Mouse (Mus musculus) kidney, postnatal 36 days (tissue): Measurements from ENCODE around the gene Lysmd1.

Experiments used
- DNase-seq, 2 experiments: peaks; one replicate each; pipeline ENCODE4 v3.0.0; 2021 to 2022; ENCODE audit warnings: mixed read lengths in 2 of 2

Lysmd1 gene

DNA sequence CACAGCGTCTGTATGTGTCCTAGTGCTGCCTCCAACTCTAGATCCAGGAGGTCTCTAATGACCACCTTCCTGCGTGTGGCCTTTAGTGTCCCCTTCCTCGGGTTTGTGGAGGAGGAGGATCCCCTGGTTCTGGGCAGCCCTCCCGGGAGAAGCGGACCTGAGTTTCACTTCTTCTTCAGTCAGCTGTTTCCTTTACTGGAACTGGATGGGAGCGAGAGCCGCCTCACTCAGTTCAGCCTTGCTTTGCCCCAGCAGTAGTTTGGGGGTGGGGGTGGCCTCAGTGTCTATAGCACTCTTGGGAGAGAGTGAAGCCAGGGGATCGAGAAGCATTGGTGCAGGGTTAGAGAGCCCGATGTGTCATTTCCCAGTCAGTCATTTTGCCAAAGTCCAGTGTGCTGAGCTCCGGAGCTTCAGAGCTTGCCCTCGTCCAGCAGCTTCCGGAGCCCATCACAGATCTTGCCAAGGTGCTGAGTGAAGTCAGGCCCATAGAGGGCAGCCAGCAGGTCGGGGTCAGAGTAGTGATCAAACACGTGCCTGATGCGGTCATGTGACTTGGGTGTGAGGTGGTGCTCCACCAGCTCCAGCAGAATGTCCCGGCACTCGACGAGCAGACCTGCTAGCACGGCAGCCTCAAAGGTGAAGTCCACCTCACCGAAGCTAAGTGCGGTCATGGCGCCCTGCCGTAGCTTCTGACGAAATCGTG, 5.8 kb downstream of the Lysmd1 start:
- peak; percentile 88 to 90 for DNase-seq

DNA sequence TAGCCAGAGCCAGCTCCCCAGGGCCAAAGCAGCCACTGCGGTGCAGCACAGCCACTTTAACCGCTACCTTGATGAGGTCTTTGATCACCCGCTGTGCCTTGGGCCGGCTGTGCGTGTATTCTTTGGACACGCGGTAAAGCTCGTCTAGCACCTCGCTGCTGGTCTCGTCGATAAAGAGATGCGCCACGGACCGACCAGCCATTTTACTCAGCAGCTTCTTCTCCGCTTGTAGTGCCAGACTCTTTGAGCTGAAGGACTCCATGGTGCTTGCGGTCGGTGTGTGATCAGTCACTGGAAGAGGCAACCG, 6.4 kb downstream of the Lysmd1 start:
- DNase-seq = no peak

GRCm38 (mm10) chr3:95140795-95141194, 6.9 kb downstream of the Lysmd1 start:
- DNase-seq = no peak

DNA sequence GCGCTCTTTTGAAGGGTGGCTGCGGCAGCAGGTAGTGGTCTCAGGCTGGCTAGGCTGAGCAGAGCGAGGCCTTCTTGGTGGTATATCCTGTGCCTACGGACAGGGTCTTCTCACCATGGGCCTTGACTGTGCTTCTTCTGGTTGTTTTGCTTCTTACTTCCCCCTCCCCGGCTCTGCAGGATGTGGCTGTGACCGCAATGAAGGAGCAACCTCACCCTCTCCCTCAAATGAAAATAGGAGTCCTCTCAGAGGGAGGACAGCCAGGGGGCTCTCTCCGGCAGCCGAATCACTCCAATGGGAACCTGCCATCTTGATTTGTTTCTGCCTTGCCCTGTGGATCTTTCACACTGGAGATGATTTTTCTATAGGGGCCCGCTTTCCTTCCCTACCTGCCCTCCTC, 7.6 kb downstream of the Lysmd1 start:
- no peak for DNase-seq

DNA sequence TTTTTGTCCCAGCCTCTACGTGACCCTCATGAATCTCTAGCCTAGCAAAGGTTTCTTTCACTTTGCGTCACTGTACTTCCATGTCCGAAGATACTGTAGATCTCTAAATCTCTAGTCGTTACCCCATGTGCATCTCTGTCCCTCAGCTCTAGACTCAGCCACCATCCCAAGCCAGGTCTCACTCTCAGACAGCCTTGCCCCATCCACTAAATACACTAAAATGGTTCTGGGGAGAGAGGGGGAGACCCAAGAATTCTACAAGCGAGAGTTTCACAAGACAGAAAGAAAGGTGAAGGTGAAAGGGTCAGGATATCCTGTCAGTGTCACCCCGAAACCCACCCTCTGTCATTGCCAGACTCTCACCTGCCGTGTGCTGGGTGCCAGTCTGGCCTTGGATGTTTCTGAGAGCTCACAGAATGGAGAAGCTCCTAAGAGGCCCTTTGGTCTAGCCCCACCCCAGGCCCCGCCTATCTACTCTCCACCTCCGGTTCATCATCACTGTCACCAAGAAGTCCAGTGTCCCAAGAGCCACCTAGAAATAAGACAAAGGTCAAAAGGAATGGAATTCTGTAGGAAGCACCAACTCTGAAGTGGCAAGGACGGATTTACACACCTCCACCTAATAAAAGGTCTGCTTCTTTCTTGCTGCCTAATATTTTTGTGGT, 8.2 kb downstream of the Lysmd1 start, which contains the start of gene Tnfaip8l2:
TSS of gene Tnfaip8l2 (minus strand) at position 409 of the 665 bp plus-strand sequence.
- DNase-seq = peak in 1 of 2 experiments; percentile 56

DNA sequence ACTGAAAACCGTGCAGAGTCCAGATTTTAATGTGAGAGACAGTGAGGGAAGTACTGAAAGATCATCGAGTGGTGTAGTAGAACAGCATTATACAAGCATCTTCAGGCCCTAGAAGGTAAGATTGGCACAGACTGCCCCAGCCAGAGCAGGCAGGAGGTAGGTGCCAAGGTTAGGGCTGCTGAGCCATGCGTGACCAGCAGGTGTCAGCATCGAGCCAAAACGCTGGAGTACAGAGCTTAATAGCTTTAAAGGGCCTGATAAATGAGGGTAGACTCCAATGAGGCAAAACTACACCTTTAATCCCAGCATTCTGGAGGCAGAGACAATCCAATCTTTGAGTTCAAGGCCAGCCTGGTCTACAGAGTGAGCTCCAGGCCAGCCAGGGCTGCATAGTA, 8.7 kb downstream of the Lysmd1 start:
- DNase-seq = peak; percentile 90 to 95

DNA sequence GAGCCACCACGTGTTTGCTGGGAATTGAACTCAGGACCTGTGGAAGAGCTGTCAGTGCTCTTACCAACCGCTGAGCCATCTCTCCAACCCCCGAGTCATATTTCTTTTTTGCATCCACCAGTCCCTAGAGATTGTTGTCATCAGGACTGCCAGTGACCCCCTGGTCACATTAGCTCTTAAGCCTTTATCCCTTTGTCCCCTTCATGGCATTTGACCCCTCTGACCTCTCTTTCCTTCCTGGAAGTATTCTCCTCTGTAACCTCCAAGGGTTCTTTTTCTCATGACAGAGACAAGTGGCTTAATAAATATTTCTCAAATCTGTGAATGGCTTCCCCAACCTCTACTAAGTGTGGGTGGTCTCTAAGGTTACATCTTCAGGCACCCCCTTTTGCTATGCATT, 14.0 kb downstream of the Lysmd1 start:
- peak; percentile 47 to 63 for DNase-seq

DNA sequence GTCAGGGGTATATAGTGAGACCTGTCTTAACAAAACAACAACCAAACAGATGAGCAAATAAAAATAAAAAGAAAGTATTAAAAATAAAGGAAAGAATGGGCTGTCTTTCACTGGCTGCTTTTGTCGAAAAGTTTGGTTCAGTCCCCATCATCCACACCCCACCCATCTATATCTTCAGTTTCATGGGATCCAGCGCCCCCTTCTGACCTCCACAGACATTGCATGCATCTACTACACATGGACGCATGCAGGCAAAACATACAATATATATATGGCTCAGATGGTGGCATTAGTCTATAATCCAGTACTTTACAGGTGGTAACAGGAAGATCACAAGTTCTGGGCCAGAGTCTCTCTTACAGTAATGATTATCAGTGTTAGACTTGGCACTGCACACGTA, 20.0 kb downstream of the Lysmd1 start:
- peak in 1 of 2 experiments; percentile 79 for DNase-seq

GRCm38 (mm10) chr3:95159511-95159986, 25.7 kb downstream of the Lysmd1 start:
- no peak for DNase-seq

DNA sequence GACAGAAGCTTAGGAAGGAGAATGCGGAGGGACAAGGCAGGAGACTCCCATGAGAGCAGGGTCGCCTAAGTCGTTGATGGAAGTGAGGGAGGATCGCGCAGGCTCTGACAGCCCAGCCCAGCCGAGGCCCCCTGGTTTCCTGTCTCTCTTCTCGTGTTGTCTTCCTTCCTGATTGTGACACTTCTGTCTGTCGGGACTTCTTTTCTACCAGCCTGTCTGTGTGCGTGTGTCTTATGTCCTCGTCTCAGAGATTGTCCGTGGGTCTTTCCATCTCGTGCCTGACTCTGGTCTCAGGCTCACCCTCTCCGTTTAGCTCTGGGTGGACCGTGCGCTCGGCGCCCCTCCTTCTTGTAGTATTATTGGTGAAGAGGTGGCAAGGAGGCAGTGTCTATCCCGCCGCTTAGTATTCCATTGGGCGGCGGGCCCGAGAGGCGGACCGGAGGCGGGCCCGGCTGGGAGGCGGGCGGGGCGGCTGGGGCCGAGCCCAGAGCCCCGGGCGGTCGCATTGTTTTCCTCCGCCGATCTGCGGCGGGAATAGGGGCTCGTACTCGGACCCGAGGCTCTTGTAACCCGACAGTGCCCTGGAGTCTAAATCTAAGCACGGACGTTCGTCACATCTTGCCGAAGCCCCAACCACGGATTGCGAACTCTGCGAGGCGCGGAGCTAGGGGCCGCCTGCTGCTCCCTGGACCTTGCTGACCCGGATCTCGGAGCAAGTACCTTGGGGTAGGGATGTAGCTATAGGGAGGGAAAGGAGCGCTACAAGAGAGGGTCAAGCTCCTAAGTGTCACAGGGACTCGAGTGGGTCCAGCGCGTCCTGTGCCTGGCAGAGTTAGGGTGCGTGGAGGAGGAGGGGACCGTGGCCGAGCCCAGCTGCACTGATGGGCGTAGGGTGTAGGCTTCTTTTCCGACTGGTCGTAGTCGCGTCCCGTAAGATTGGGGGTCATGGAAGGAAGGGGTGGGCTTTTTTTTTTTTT, 26.4 kb downstream of the Lysmd1 start, which contains the start of gene Sema6c:
TSS of gene Sema6c (plus strand) at position 471 of the 977 bp plus-strand sequence.
- peak; percentile 93 to 94 for DNase-seq

DNA sequence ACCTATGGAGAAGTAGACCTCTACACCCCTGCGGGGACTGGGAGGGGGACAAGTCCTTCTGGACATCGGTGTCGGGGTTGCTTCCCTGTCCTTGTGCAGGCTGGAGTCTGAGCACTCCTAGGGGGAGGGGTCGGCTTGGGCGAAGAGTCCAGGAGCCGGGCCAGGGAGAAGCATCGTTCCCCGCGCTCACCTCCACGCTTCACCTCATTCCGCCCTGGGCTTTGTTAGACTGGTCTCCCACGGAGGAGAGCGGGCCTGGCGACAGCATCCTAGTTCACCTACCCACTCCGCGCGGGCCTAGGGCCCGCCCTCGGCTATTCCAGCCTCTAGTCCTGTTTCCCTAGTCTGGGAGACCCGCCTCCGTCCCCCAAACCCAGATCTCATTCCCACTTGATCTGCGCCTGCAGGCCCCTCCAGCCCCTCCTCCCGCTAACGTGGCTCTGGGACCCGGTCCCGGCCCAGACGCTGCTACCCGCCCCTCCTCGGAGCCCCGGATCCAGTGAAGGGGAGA, 27.2 kb downstream of the Lysmd1 start:
- peak in 1 of 2 experiments; percentile 24 for DNase-seq

GRCm38 (mm10) chr3:95161618-95162344, 27.9 kb downstream of the Lysmd1 start:
- DNase-seq = no peak

DNA sequence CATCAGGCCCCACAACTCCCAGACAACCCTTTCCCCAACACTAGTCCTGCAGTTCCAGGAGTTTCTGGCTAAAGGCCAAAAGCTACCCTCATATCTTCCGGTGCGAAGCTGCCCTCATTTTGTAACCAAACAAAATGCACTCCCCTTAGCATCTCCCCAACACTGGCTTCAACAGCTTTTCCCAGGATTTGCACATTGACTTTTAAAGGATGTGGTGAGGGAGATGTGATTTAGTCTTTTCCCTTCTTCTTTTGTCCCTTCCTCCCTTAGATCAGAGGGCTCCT, 28.4 kb downstream of the Lysmd1 start:
- DNase-seq = no peak

DNA sequence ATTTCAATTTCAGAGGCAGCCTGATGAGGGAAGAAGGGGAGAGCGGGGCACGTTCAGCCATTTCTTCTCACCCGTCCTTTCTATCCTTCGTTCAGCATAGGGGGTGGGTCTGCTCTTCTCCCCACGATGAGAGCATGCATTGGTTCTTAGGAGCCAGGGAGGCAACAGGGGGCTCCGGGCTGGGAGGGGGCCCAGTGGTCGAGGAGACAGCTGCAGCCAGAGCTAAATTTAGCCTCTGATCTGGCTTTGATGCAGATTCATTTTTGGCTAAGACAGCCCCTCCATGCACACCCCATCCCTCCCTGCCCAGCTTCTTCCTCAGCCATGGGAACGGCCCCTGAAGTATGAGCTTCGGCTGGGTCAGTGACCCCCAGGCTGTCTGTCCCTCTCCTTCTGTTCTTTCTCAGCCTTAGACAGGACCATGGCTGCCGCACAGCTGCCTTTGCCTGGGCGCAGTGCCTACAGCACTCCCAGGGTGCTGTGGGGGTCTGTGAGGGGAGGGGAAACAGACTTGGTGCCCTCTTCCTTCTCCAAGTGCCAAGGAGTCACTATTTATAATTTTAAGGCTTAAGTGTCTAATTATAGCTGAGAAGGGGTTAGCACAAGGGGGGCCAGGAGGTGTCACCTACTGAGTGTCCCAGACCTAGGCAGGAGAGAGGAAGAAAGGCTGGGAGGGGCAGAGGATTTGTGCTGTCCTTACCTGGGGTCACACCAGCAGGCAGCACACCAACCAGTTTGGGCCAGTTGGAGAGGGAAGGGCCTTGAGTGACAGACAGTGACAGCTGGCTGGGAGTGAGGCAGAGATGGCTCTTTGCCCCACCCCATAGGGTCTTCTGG, 29.7 kb downstream of the Lysmd1 start:
- no peak for DNase-seq

GRCm38 (mm10) chr3:95164256-95164550, 30.3 kb downstream of the Lysmd1 start:
- no peak for DNase-seq

DNA sequence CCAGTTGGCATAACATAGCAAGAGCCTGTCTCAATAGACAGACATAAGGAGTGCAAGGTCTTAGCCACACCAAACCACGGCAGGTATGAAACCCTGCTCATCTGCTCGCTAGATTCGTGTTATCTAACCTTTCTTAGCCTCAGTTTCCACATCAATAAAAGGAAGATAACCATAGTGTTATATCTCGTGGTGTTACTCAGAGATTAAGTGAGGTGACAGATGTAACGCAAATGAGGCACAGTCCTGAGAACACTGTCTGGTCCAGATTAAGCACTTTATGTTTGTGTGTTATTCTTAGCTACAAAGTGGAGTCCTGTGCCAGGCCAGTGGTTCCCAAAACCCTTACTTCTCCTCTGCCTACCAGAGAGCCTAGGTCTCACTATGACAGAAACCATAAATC, 31.0 kb downstream of the Lysmd1 start:
- no peak for DNase-seq

DNA sequence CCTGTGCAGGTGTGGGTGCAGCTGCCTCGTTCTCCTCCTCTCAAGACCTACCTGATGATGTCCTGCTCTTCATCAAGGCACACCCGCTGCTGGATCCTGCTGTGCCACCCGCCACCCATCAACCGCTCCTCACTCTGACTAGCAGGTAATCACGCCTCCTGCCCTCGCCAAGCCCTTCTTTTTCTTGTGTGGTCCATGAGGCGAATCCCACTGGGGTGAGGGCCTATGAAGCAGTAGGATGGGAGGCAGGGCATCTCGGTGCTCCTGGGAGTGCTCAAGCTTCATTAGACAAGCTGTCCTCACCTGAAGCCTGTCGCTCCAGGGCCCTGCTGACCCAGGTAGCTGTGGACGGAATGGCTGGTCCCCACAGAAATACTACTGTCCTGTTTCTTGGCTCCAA, 36.1 kb downstream of the Lysmd1 start:
- DNase-seq = no peak

- no peak for DNase-seq
These were observed 37.2 kb downstream of the Lysmd1 start for GRCm38 (mm10) chr3:95171105-95171504.

- peak in 1 of 2 experiments; percentile 39 for DNase-seq
These were observed 38.8 kb downstream of the Lysmd1 start for GRCm38 (mm10) chr3:95172526-95173255.

DNA sequence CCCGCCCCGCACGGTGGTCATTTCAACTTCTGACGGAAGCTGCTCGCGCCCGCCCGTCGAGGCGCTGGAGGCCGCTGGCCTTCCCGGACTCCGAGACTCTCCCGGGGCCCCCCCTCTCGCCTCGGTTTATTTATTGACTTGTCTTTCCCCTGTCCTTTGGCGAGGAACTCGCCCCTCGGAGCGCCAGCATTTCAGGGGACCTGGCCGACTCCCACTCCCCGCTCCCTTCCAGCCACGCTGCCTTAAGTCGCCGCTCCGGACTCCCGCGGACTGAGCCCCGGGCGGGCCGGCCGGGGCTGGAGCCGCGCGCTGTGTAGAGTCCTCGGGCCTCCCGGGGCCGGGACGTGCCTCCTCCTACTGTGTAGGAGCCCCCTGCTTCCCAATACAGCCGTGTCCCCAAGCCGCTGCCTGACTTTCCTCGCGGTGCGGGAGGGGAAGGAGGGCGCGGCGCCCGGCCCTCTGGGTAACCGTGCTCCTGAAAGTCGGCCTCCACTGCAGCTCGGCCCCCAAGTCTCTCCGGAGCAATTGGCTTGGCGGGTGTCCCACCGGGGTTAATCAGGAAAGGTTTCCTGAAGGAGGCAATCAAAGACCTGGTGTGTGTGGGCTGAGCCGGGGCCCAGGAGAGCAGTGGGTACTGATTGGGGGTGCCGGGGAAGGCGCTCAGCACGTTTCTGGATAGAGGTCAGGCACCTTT, 39.5 kb downstream of the Lysmd1 start:
- DNase-seq = peak in 1 of 2 experiments; percentile 64
